ENCODE assay signal across 32 mouse cellular contexts in the genomic region with DNA sequence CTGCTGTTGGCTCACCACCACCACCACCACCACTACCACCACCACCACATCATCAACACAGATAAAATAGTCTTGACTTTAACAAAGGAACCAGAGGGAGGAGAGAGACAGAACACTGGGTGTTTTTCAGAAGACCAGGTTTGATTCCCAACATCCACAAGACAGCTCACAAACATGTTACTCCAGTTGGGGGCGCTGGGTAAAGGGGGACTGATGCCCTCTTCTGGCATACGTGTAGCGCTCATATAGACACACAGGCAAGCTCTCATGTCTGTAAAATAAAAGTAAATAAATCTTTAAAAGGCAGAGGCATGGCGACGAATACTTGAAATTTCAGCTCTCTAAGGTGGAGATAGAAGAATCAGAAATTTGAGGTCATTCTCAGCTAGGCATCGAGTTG. TPM values are rescaled to one million over a fixed set of nuclear protein-coding genes. Genes with fewer than 3 reads are reported as not detected.
DNase-seq lines count a peak whose midpoint lies in the region; ATAC-seq and TF ChIP-seq lines count a peak whose summit lies in the region.
"Had no signal": no experiment of that assay in that cellular context is flagged by ENCODE, and none has a peak within 500 bp of the region (broad histone marks: within the 10 kb centered on the region; RNA-seq: fewer than 3 reads in every experiment).

No protein-coding gene starts in this region.

- no peak for TF ChIP-seq EP300 in CH12.LX (IDR thresholded peaks at IDR 0.05; ENCODE audit: low read length)

- H3K4me3 ChIP-seq in hindbrain, postnatal 0 days (ENCODE audit: low read length), result no peak overlapping the region
- H3K4me3 ChIP-seq in hindbrain, embryonic 10.5 days, result no peak overlapping the region
- H3K4me3 ChIP-seq in midbrain, postnatal 0 days (ENCODE audit: low read depth, low read length), result no peak overlapping the region
- H3K4me3 ChIP-seq in midbrain, embryonic 13.5 days (replicated peaks), result no peak overlapping the region
- H3K4me3 ChIP-seq in CH12.LX (replicated peaks in 1 of 3; ENCODE audit: low read depth in 2 of 3, low read length in 2 of 3, poor library complexity in 1 of 3), result no peak overlapping the region
- no peak overlapping the region for H3K4me3 ChIP-seq in hindbrain, embryonic 11.5 days (ENCODE audit: low read depth, low read length)
- H3K4me3 ChIP-seq in hindbrain, embryonic 12.5 days, result no peak overlapping the region
- H3K4me3 ChIP-seq: embryonic facial prominence, embryonic 12.5 days; erythroblast, embryonic 14.5 days; forebrain, embryonic 12.5 days; heart, adult 2 months; heart, embryonic 13.5 days; hindbrain, embryonic 15.5 days; intestine, embryonic 15.5 days; left cerebral cortex, adult 2 months; limb, embryonic 15.5 days; megakaryocyte, embryonic 14.5 days; neural tube, embryonic 12.5 days had no signal

- H3K27ac ChIP-seq in hindbrain, postnatal 0 days, result no peak overlapping the region
- H3K27ac ChIP-seq in hindbrain, embryonic 10.5 days, result no peak overlapping the region
- H3K27ac ChIP-seq in midbrain, postnatal 0 days (ENCODE audit: low read depth, low read length), result no peak overlapping the region
- no peak overlapping the region for H3K27ac ChIP-seq in midbrain, embryonic 13.5 days
- no peak overlapping the region for H3K27ac ChIP-seq in CH12.LX (ENCODE audit: insufficient read depth, low read depth)
- H3K27ac ChIP-seq in hindbrain, embryonic 11.5 days (ENCODE audit: low read depth, low read length), result no peak overlapping the region
- no peak overlapping the region for H3K27ac ChIP-seq in hindbrain, embryonic 12.5 days
- H3K27ac ChIP-seq: embryonic facial prominence, embryonic 12.5 days; forebrain, embryonic 12.5 days; heart, adult 2 months; heart, embryonic 13.5 days; hindbrain, embryonic 15.5 days; intestine, embryonic 15.5 days; left cerebral cortex, adult 2 months; limb, embryonic 15.5 days; neural tube, embryonic 12.5 days had no signal

- H3K9me3 ChIP-seq in hindbrain, postnatal 0 days (ENCODE audit: low read length), result no peaks in the 10 kb centered on the region
- no peaks in the 10 kb centered on the region for H3K9me3 ChIP-seq in hindbrain, embryonic 10.5 days
- H3K9me3 ChIP-seq in midbrain, postnatal 0 days (ENCODE audit: low read length), result no peaks in the 10 kb centered on the region
- no peaks in the 10 kb centered on the region for H3K9me3 ChIP-seq in midbrain, embryonic 13.5 days
- no peaks in the 10 kb centered on the region for H3K9me3 ChIP-seq in CH12.LX (replicated peaks; ENCODE audit: low read length)
- no peaks in the 10 kb centered on the region for H3K9me3 ChIP-seq in hindbrain, embryonic 11.5 days (ENCODE audit: control insufficient read depth, low read length)
- no peaks in the 10 kb centered on the region for H3K9me3 ChIP-seq in hindbrain, embryonic 12.5 days (replicated peaks)
- H3K9me3 ChIP-seq: embryonic facial prominence, embryonic 12.5 days; forebrain, embryonic 12.5 days; heart, embryonic 13.5 days; hindbrain, embryonic 15.5 days; intestine, embryonic 15.5 days; limb, embryonic 15.5 days; megakaryocyte, embryonic 14.5 days; neural tube, embryonic 12.5 days had no signal

- no peak overlapping the region for H3K4me2 ChIP-seq in hindbrain, postnatal 0 days (ENCODE audit: low read depth, low read length)
- H3K4me2 ChIP-seq in midbrain, postnatal 0 days (ENCODE audit: low read depth, low read length, poor library complexity, severe bottlenecking), result no peak overlapping the region
- no peak overlapping the region for H3K4me2 ChIP-seq in midbrain, embryonic 13.5 days (replicated peaks)
- no peak overlapping the region for H3K4me2 ChIP-seq in CH12.LX (ENCODE audit: insufficient read depth, low read depth, poor library complexity, severe bottlenecking)
- no peak overlapping the region for H3K4me2 ChIP-seq in hindbrain, embryonic 11.5 days (replicated peaks; ENCODE audit: low read depth, low read length)
- no peak overlapping the region for H3K4me2 ChIP-seq in hindbrain, embryonic 12.5 days (replicated peaks)
- H3K4me2 ChIP-seq: embryonic facial prominence, embryonic 12.5 days; forebrain, embryonic 12.5 days; heart, embryonic 13.5 days; hindbrain, embryonic 15.5 days; intestine, embryonic 15.5 days; limb, embryonic 15.5 days; neural tube, embryonic 12.5 days had no signal

- no peak for TF ChIP-seq POLR2A in CH12.LX (IDR thresholded peaks at IDR 0.05; ENCODE audit: low read depth, low read length)
- no peak for TF ChIP-seq POLR2A in brain, embryonic 14.5 days (IDR thresholded peaks at IDR 0.05; ENCODE audit: borderline replicate concordance, extremely low read depth, insufficient read depth, insufficient read length, poor library complexity, severe bottlenecking)

- H3K9ac ChIP-seq in hindbrain, postnatal 0 days (replicated peaks; ENCODE audit: low read length), result no peak overlapping the region
- H3K9ac ChIP-seq in midbrain, postnatal 0 days (replicated peaks; ENCODE audit: low read length, poor library complexity, severe bottlenecking), result no peak overlapping the region
- H3K9ac ChIP-seq in midbrain, embryonic 13.5 days (replicated peaks), result no peak overlapping the region
- H3K9ac ChIP-seq in CH12.LX (ENCODE audit: insufficient read depth, low read depth), result no peak overlapping the region
- no peak overlapping the region for H3K9ac ChIP-seq in hindbrain, embryonic 11.5 days (ENCODE audit: low read depth, low read length)
- H3K9ac ChIP-seq in hindbrain, embryonic 12.5 days, result no peak overlapping the region
- H3K9ac ChIP-seq: embryonic facial prominence, embryonic 12.5 days; forebrain, embryonic 12.5 days; heart, embryonic 13.5 days; hindbrain, embryonic 15.5 days; intestine, embryonic 15.5 days; limb, embryonic 15.5 days; neural tube, embryonic 12.5 days had no signal

- dilution Hi-C loops in CH12.LX (cut with MboI; ENCODE audit: extremely low pct_ligation_motif_present, extremely low pct_unique_long_range_greater_than_20kb, low sequenced_read_pairs), result no loop called here

- WGBS in hindbrain, postnatal 0 days, result 49% methylated on average over 6 of the region's 6 CpGs
- WGBS in hindbrain, embryonic 10.5 days, result 55% methylated on average over 6 of the region's 6 CpGs
- WGBS in midbrain, postnatal 0 days, result 47% methylated on average over 6 of the region's 6 CpGs
- 53% methylated on average over 6 of the region's 6 CpGs for WGBS in midbrain, embryonic 13.5 days
- WGBS in hindbrain, embryonic 11.5 days, result 50% methylated on average over 6 of the region's 6 CpGs
- WGBS in hindbrain, embryonic 12.5 days, result 56% methylated on average over 6 of the region's 6 CpGs

- peak; percentile 10 for TF ChIP-seq CTCF in hindbrain, postnatal 0 days (IDR thresholded peaks at IDR 0.05; ENCODE audit: low read depth)
- peak; percentile 31 for TF ChIP-seq CTCF in midbrain, postnatal 0 days (IDR thresholded peaks at IDR 0.05)
- TF ChIP-seq CTCF in CH12.LX (conservative IDR thresholded peaks at IDR 0.05 in 1 of 2, IDR thresholded peaks at IDR 0.05 in 1 of 2; ENCODE audit: low read depth in 2 of 2, low read length in 2 of 2), result peak in 1 of 2 experiments; percentile 81; a peak in 2 of 4 replicates
- peak; percentile 1; the same call in 1 of the 2 replicates for TF ChIP-seq CTCF in brain, embryonic 14.5 days (IDR thresholded peaks at IDR 0.05; ENCODE audit: borderline replicate concordance, extremely low read depth, insufficient read depth, insufficient read length)

- no peaks in the 10 kb centered on the region for H3K79me2 ChIP-seq in CH12.LX (replicated peaks; ENCODE audit: control insufficient read depth, extremely low read depth, insufficient read depth, poor library complexity, severe bottlenecking)

- no peaks in the 10 kb centered on the region for H3K27me3 ChIP-seq in hindbrain, postnatal 0 days (ENCODE audit: insufficient read depth, low read length)
- peaks cover 56% of the 10 kb centered on the region for H3K27me3 ChIP-seq in hindbrain, embryonic 10.5 days (ENCODE audit: insufficient read depth, poor library complexity, severe bottlenecking)
- H3K27me3 ChIP-seq in midbrain, postnatal 0 days (ENCODE audit: insufficient read depth, low read length), result no peaks in the 10 kb centered on the region
- H3K27me3 ChIP-seq in midbrain, embryonic 13.5 days, result peaks cover 21% of the 10 kb centered on the region
- H3K27me3 ChIP-seq in CH12.LX (replicated peaks), result peaks cover 68% of the 10 kb centered on the region
- H3K27me3 ChIP-seq in hindbrain, embryonic 11.5 days (ENCODE audit: control insufficient read depth, insufficient read depth, low read length), result no peaks in the 10 kb centered on the region; the same call in 1 of the 2 replicates
- peaks cover 16% of the 10 kb centered on the region for H3K27me3 ChIP-seq in hindbrain, embryonic 12.5 days
- H3K27me3 ChIP-seq: embryonic facial prominence, embryonic 12.5 days; intestine, embryonic 15.5 days; Patski had no signal

- in situ Hi-C loops in CH12.LX (cut with MboI; ENCODE audit: low pct_ligation_motif_present, low pct_unique_long_range_greater_than_20kb, low sequenced_read_pairs), result no loop called here

- peak; percentile 35 for TF ChIP-seq RAD21 in CH12.LX (IDR thresholded peaks at IDR 0.05; ENCODE audit: low read depth, low read length)

- no peak for DNase-seq in hindbrain, postnatal 0 days (ENCODE audit: low spot score)
- DNase-seq in hindbrain, embryonic 10.5 days (ENCODE audit: low spot score), result no peak
- no peak for DNase-seq in midbrain, postnatal 0 days (ENCODE audit: low spot score)
- DNase-seq in CH12.LX (ENCODE audit: extremely low read depth), result no peak
- no peak for DNase-seq in brain, embryonic 14.5 days (ENCODE audit: low read depth)
- no peak for DNase-seq in hindbrain, embryonic 11.5 days (ENCODE audit: low spot score)
- DNase-seq: adrenal gland, postnatal 36 days; cerebellum, adult 11 months; cerebellum, postnatal 14 days; gastrocnemius, postnatal 14 days; heart, adult 2 months; kidney, adult 8-10 months; kidney, postnatal 4 days; layer of hippocampus, adult 9-11 months; lung, adult 18-20 months; lung, postnatal 14 days; midbrain, embryonic 14.5 days; right cerebral cortex, postnatal 14 days; spleen, adult 18-20 months had no signal

- no peaks in the 10 kb centered on the region for H3K36me3 ChIP-seq in hindbrain, postnatal 0 days (ENCODE audit: insufficient read depth, low read length)
- no peaks in the 10 kb centered on the region for H3K36me3 ChIP-seq in hindbrain, embryonic 10.5 days
- H3K36me3 ChIP-seq in midbrain, postnatal 0 days (ENCODE audit: insufficient read depth, low read length), result no peaks in the 10 kb centered on the region
- no peaks in the 10 kb centered on the region for H3K36me3 ChIP-seq in midbrain, embryonic 13.5 days
- no peaks in the 10 kb centered on the region for H3K36me3 ChIP-seq in CH12.LX (replicated peaks in 1 of 2; ENCODE audit: control insufficient read depth in 1 of 2, insufficient read depth in 1 of 2, low read length in 1 of 2)
- no peaks in the 10 kb centered on the region for H3K36me3 ChIP-seq in hindbrain, embryonic 11.5 days (ENCODE audit: control insufficient read depth, insufficient read depth, low read length)
- no peaks in the 10 kb centered on the region for H3K36me3 ChIP-seq in hindbrain, embryonic 12.5 days
- H3K36me3 ChIP-seq: embryonic facial prominence, embryonic 12.5 days; forebrain, embryonic 12.5 days; heart, embryonic 13.5 days; hindbrain, embryonic 15.5 days; intestine, embryonic 15.5 days; limb, embryonic 15.5 days; neural tube, embryonic 12.5 days had no signal

- no peak for ATAC-seq in hindbrain, postnatal 0 days
- no peak for ATAC-seq in midbrain, postnatal 0 days (ENCODE audit: low FRiP score)
- ATAC-seq in midbrain, embryonic 13.5 days, result no peak
- no peak for ATAC-seq in hindbrain, embryonic 11.5 days (ENCODE audit: low FRiP score)
- no peak for ATAC-seq in hindbrain, embryonic 12.5 days (ENCODE audit: low FRiP score)
- ATAC-seq: intestine, embryonic 15.5 days; Patski had no signal

- no peaks in the 10 kb centered on the region for H3K4me1 ChIP-seq in hindbrain, postnatal 0 days (ENCODE audit: insufficient read depth, low read length)
- peaks cover 24% of the 10 kb centered on the region for H3K4me1 ChIP-seq in hindbrain, embryonic 10.5 days (replicated peaks)
- no peaks in the 10 kb centered on the region for H3K4me1 ChIP-seq in midbrain, postnatal 0 days (ENCODE audit: insufficient read depth, low read length)
- H3K4me1 ChIP-seq in midbrain, embryonic 13.5 days (replicated peaks), result 0 out of 2 replicates have a peak, but pooled peaks cover 4% of the 10 kb centered on the region
- H3K4me1 ChIP-seq in CH12.LX (ENCODE audit: control insufficient read depth in 1 of 2, insufficient read depth in 2 of 2), result peaks cover 0 to 5% of the 10 kb centered on the region in 2 experiments; a peak in 2 of 4 replicates
- H3K4me1 ChIP-seq in hindbrain, embryonic 11.5 days (replicated peaks; ENCODE audit: control insufficient read depth, insufficient read depth, low read length), result no peaks in the 10 kb centered on the region
- peaks cover 3% of the 10 kb centered on the region for H3K4me1 ChIP-seq in hindbrain, embryonic 12.5 days
- H3K4me1 ChIP-seq: embryonic facial prominence, embryonic 12.5 days had no signal

RNA-seq across cellular contexts. Expression of gene Ppfia1, which starts 5.0 kb away (rescaled TPM):
- total RNA-seq in hindbrain, postnatal 0 days (2014; rRNA removed), result 27.4 and 36.2 TPM in 2 replicates
- polyA plus RNA-seq in hindbrain, postnatal 0 days (2015; fragmentation: Nextera tagmentation; extraction: Ambion mirVana), result 15.6 and 17.2 TPM in 2 replicates
- 33.2 and 38.1 TPM in 2 replicates for polyA plus RNA-seq in hindbrain, embryonic 10.5 days (2016; fragmentation: Nextera tagmentation; extraction: Ambion mirVana)
- 30.4 and 36.0 TPM in 2 replicates for total RNA-seq in midbrain, postnatal 0 days (2014; rRNA removed)
- polyA plus RNA-seq in midbrain, postnatal 0 days (2015; fragmentation: Nextera tagmentation; extraction: Ambion mirVana), result 12.2 and 14.3 TPM in 2 replicates
- polyA plus RNA-seq in midbrain, embryonic 13.5 days (2015; fragmentation: Nextera tagmentation; extraction: Ambion mirVana), result 28.1 and 32.1 TPM in 2 replicates
- total RNA-seq in CH12.LX (2012; rRNA removed), result 29.3 and 33.5 TPM in 2 replicates
- 41.3 and 51.2 TPM in 2 replicates for total RNA-seq in CH12.LX (2014; rRNA removed)
- 41.6 and 46.6 TPM in 2 replicates for polyA plus RNA-seq in CH12.LX (2012; ENCODE audit: insufficient read length, low read depth)
- 54.5 and 57.9 TPM in 2 replicates for polyA plus RNA-seq in brain, embryonic 14.5 days (2012; rRNA removed)
- 38.1 and 38.5 TPM in 2 replicates for polyA plus RNA-seq in hindbrain, embryonic 11.5 days (2014; fragmentation: Nextera tagmentation; extraction: Ambion mirVana)
- polyA plus RNA-seq in hindbrain, embryonic 12.5 days (2016; fragmentation: Nextera tagmentation; extraction: Ambion mirVana), result 48.9 and 49.0 TPM in 2 replicates

RNA-seq across cellular contexts. Expression of gene Fadd, which starts 23.7 kb away (rescaled TPM):
- total RNA-seq in hindbrain, postnatal 0 days (2014; rRNA removed), result 3.4 and 4.3 TPM in 2 replicates
- polyA plus RNA-seq in hindbrain, postnatal 0 days (2015; fragmentation: Nextera tagmentation; extraction: Ambion mirVana), result 3.1 and 3.7 TPM in 2 replicates
- polyA plus RNA-seq in hindbrain, embryonic 10.5 days (2016; fragmentation: Nextera tagmentation; extraction: Ambion mirVana), result 10.1 TPM in 2 replicates
- 2.3 and 2.6 TPM in 2 replicates for total RNA-seq in midbrain, postnatal 0 days (2014; rRNA removed)
- 2.4 and 3.4 TPM in 2 replicates for polyA plus RNA-seq in midbrain, postnatal 0 days (2015; fragmentation: Nextera tagmentation; extraction: Ambion mirVana)
- polyA plus RNA-seq in midbrain, embryonic 13.5 days (2015; fragmentation: Nextera tagmentation; extraction: Ambion mirVana), result 5.3 and 6.0 TPM in 2 replicates
- total RNA-seq in CH12.LX (2012; rRNA removed) (4.5 and 5.5 TPM in 2 replicates), CH12.LX (2014; rRNA removed) (2.7 and 2.9 TPM in 2 replicates)
- polyA plus RNA-seq in CH12.LX (2012; ENCODE audit: insufficient read length, low read depth), result 7.0 and 7.2 TPM in 2 replicates
- polyA plus RNA-seq in brain, embryonic 14.5 days (2012; rRNA removed), result 5.9 and 7.1 TPM in 2 replicates
- polyA plus RNA-seq in hindbrain, embryonic 11.5 days (2014; fragmentation: Nextera tagmentation; extraction: Ambion mirVana), result 8.3 and 8.6 TPM in 2 replicates
- 7.4 and 7.7 TPM in 2 replicates for polyA plus RNA-seq in hindbrain, embryonic 12.5 days (2016; fragmentation: Nextera tagmentation; extraction: Ambion mirVana)
